Mouse (Mus musculus) hindbrain, embryonic 15.5 days (tissue): Measurements from ENCODE around the gene Scaf4. TPM values are rescaled to one million over a fixed set of nuclear protein-coding genes. Genes with fewer than 3 reads are reported as not detected.

Experiments used
- ATAC-seq: fragments of 200-750 bp; cut with Nextera tagmentation; 2 replicates; pipeline ENCODE4 v1.8.0; 2017; ENCODE audit warnings: low read depth, moderate number of reproducible peaks, moderate TSS enrichment; ENCODE audit not compliant: low FRiP score
- H3K27ac ChIP-seq: fragments of 300-500 bp; sonication (generic); replicated peaks from 2 replicates; pipeline ENCODE4 v1.5.1; 2015; ENCODE audit warnings: mild to moderate bottlenecking, inconsistent platforms
- H3K27me3 ChIP-seq: fragments of 300-500 bp; sonication (generic); 2 replicates; pipeline ENCODE4 v1.6.1; 2015; ENCODE audit warnings: control low read depth, inconsistent platforms
- H3K36me3 ChIP-seq: fragments of 300-500 bp; sonication (generic); 2 replicates; pipeline ENCODE4 v1.6.1; 2015; ENCODE audit warnings: control low read depth, inconsistent platforms
- H3K4me1 ChIP-seq: fragments of 300-500 bp; sonication (generic); replicated peaks from 2 replicates; pipeline ENCODE4 v1.6.1; 2015; ENCODE audit warnings: control low read depth, inconsistent platforms
- H3K4me2 ChIP-seq: fragments of 300-500 bp; sonication (generic); 2 replicates; pipeline ENCODE4 v1.6.1; 2015; ENCODE audit warnings: moderate library complexity, mild to moderate bottlenecking, inconsistent platforms
- H3K4me3 ChIP-seq: fragments of 300-500 bp; sonication (generic); 2 replicates; pipeline ENCODE4 v1.5.1; 2015; ENCODE audit warnings: mild to moderate bottlenecking, inconsistent platforms
- H3K9ac ChIP-seq: fragments of 300-500 bp; sonication (generic); 2 replicates; pipeline ENCODE4 v1.6.1; 2015; ENCODE audit warnings: inconsistent platforms
- H3K9me3 ChIP-seq: fragments of 300-500 bp; sonication (generic); 2 replicates; pipeline ENCODE4 v1.6.1; 2016; ENCODE audit warnings: control low read depth, inconsistent platforms
- WGBS: fragments of 180-500 bp; shearing (Covaris S2); methylation state at CpG from one replicate; pipeline ENCODE4 v1.1.7; 2015; 5-methylcytosine and 5-hydroxymethylcytosine counted together
- polyA plus RNA-seq: library from polyadenylated mRNA; unstranded; fragments of >200 nt; fragmentation: Nextera tagmentation; extraction: Ambion mirVana; gene quantifications from 2 replicates; pipeline ENCODE4 v1.2.1, GENCODE M21; 2015

Scaf4 gene
- polyA plus RNA-seq, result 25.5 and 29.2 TPM in 2 replicates

DNA sequence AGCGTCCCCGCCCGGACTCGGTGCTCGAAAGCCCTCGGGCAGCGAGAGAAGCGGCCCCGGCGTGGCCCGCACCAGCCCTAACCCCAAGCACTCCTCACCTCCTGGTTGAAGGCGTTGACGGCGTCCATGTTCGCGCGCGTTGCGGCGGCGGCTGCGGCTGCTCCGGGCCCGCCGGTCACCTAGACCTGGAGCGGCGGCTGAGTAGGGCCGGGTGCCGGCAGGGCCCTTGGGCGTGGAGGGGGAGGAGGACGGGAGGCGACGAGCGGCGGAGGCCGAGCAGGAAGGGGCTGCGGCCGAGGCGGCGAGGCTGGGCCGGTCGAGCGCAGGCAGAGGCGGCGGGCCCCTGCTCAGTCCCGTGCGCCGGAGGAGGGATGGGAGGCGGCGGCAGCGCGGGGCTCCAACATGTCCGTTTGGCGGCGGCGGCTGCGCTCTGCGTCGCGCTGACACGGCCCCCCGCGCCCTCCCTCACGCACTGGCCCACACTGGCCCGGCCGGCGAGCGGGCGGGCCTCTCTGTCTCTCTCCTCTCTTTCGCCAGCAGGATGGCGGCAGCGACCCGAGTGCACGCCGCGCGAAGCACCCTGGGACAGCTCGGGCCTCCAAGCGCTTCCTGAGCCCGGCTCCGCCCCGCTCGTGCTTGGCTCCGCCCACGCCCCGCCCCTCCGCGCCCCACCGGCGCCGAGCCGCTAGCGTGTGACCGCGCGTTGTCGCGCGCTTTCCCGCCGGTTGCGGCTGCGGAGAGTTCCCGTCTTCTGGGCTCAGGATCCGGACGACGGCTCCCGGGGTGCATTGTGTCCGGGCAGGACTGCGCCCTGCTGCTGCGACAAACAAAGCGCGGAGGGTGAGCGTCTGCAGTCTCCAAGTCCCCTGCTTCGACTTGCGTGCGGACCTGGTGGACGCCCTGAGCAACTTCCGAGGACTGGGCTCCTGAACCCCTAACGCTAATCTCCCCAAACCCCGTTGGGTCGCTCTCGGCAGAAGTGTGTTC is at the start of gene Scaf4:
TSS of gene Scaf4 (minus strand) at position 599 of the 987 bp plus-strand sequence.
- ATAC-seq, result peak; percentile 97
- Histone ChIP-seq H3K27ac (peak within 1 kb of the TSS; percentile 94), H3K9me3 (no peaks in the 10 kb centered on the region), H3K9ac (peak within 1 kb of the TSS; percentile 94), H3K4me1 (peaks cover 46% of the 10 kb centered on the region), H3K4me2 (peak within 1 kb of the TSS; percentile 94), H3K27me3 (no peaks in the 10 kb centered on the region), H3K36me3 (no peaks in the 10 kb centered on the region), H3K4me3 (peak within 1 kb of the TSS; percentile 99)
- WGBS, result under 1% methylated on average over 84 of the region's 123 CpGs

DNA sequence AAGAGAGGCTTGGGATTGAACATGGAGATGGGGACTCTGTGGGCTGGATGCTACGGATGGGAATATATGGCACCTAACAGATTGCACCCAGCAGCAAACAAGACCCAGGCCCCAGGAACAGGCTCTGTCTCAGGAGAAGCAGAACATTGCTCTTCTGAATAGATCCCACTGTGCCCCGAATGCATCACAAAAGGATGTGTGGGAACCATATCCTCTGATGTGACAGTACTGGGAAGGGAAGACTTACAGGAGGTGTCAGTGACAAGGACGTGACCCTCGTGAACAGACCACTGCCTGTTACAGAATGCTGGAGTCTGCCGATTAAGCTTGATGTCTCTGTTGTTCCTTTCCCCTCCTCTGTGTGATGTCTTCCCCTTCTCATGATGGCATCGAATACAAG is 48.2 kb upstream of the Scaf4 start:
- no peak overlapping the region for H3K9ac ChIP-seq
- H3K4me3 ChIP-seq, result no peak overlapping the region
- no peaks in the 10 kb centered on the region for H3K36me3 ChIP-seq
- 65% methylated on average over 6 of the region's 6 CpGs for WGBS
- ATAC-seq, result no peak
- no peaks in the 10 kb centered on the region for H3K9me3 ChIP-seq
- H3K27ac ChIP-seq, result no peak overlapping the region
- H3K4me1 ChIP-seq, result no peaks in the 10 kb centered on the region
- no peaks in the 10 kb centered on the region for H3K27me3 ChIP-seq
- no peak overlapping the region for H3K4me2 ChIP-seq

GRCm38 (mm10) chr16:90330979-90331378 is 46.7 kb upstream of the Scaf4 start:
- Histone ChIP-seq H3K4me1 (no peaks in the 10 kb centered on the region), H3K27ac (no peak overlapping the region), H3K4me2 (no peak overlapping the region), H3K36me3 (no peaks in the 10 kb centered on the region), H3K9me3 (no peaks in the 10 kb centered on the region), H3K27me3 (no peaks in the 10 kb centered on the region), H3K9ac (no peak overlapping the region), H3K4me3 (no peak overlapping the region)
- WGBS, result 96% methylated on average over 6 of the region's 6 CpGs
- ATAC-seq, result no peak

DNA sequence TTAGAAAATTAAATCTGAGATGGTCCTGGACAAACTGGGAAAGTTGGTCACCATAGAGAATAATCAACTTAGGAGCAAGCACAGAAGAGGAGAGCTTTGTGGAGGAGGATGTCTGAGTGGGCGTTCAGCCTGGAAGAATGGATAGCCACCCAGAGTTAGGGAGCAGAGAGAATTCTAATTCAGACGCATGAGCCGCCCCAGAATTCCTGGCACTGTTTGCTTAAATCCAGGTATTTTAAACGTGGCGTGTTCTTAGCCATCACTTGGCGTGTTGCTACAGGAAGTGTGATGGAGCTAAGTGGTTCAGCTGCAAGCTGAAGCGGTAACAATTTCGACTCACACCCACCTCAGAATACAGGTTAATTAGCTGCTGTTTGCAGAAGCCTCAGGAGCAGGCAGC is 45.2 kb upstream of the Scaf4 start:
- no peaks in the 10 kb centered on the region for H3K27me3 ChIP-seq
- ATAC-seq, result no peak
- no peaks in the 10 kb centered on the region for H3K9me3 ChIP-seq
- no peak overlapping the region for H3K27ac ChIP-seq
- no peak overlapping the region for H3K9ac ChIP-seq
- no peaks in the 10 kb centered on the region for H3K4me1 ChIP-seq
- no peaks in the 10 kb centered on the region for H3K36me3 ChIP-seq
- no peak overlapping the region for H3K4me2 ChIP-seq
- H3K4me3 ChIP-seq, result no peak overlapping the region
- WGBS, result 83% methylated on average over 8 of the region's 8 CpGs

GRCm38 (mm10) chr16:90322850-90323528 is 38.7 kb upstream of the Scaf4 start:
- H3K4me1 ChIP-seq, result no peaks in the 10 kb centered on the region
- no peak overlapping the region for H3K9ac ChIP-seq
- no peaks in the 10 kb centered on the region for H3K9me3 ChIP-seq
- H3K4me2 ChIP-seq, result peak overlapping the region; percentile 23; the same call in 1 of the 2 replicates
- H3K4me3 ChIP-seq, result no peak overlapping the region
- no peaks in the 10 kb centered on the region for H3K36me3 ChIP-seq
- WGBS, result 33% methylated on average over 8 of the region's 8 CpGs
- no peaks in the 10 kb centered on the region for H3K27me3 ChIP-seq
- ATAC-seq, result peak; percentile 76
- H3K27ac ChIP-seq, result no peak overlapping the region

DNA sequence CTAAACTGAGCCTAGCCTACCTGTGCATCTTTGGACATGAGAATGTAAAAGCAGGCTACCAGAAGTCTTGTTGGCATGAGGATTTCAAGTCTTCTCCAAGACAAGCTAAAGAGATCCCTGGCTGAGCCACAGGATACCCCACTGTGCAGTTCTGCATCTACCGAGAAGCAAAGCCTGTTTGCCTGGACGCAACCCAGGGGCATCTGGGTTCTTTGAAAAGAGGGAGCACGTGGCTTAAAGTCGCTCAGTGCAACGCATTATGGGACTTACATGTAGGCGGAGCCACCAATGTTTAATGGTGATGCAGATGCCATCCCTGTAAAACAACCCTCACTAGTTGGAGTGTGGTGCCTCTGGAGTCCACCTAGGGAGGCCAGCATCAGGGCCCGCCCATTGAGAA is 35.0 kb upstream of the Scaf4 start:
- Histone ChIP-seq H3K9me3 (no peaks in the 10 kb centered on the region), H3K27me3 (no peaks in the 10 kb centered on the region), H3K36me3 (no peaks in the 10 kb centered on the region), H3K9ac (no peak overlapping the region), H3K4me3 (no peak overlapping the region), H3K27ac (no peak overlapping the region), H3K4me1 (no peaks in the 10 kb centered on the region), H3K4me2 (no peak overlapping the region)
- WGBS, result 80% methylated on average over 7 of the region's 7 CpGs
- ATAC-seq, result no peak

- no peak overlapping the region for H3K4me3 ChIP-seq
- no peaks in the 10 kb centered on the region for H3K9me3 ChIP-seq
- no peak overlapping the region for H3K4me2 ChIP-seq
- no peak for ATAC-seq
- no peak overlapping the region for H3K27ac ChIP-seq
- no peak overlapping the region for H3K9ac ChIP-seq
- no peaks in the 10 kb centered on the region for H3K4me1 ChIP-seq
- WGBS, result 65% methylated on average over 12 of the region's 12 CpGs
- no peaks in the 10 kb centered on the region for H3K27me3 ChIP-seq
- no peaks in the 10 kb centered on the region for H3K36me3 ChIP-seq
These were observed 34.1 kb upstream of the Scaf4 start for GRCm38 (mm10) chr16:90318372-90318926.

DNA sequence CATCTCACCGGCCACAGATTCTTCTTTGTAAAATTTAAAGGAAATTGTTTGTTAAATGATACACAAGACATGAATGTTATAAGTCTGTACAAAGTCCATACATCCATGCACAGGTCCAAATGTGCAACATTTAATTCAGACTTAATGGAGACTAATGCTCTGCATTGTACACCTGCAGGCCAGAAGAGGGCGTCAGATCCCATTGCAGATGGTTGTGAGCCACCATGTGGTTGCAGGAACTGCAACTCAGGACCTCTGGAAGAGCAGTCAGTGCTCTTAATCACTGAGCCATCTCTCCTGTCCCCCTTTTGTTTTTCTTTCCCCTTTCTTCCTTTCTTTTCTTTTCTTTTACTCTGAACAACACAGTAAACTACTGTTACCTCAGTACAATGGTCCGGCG is 33.5 kb upstream of the Scaf4 start:
- no peaks in the 10 kb centered on the region for H3K27me3 ChIP-seq
- no peak overlapping the region for H3K27ac ChIP-seq
- H3K4me2 ChIP-seq, result no peak overlapping the region
- no peak overlapping the region for H3K4me3 ChIP-seq
- H3K9ac ChIP-seq, result no peak overlapping the region
- ATAC-seq, result no peak
- H3K9me3 ChIP-seq, result no peaks in the 10 kb centered on the region
- no peaks in the 10 kb centered on the region for H3K4me1 ChIP-seq
- H3K36me3 ChIP-seq, result no peaks in the 10 kb centered on the region
- 74% methylated on average over 4 of the region's 4 CpGs for WGBS

- H3K9me3 ChIP-seq, result no peaks in the 10 kb centered on the region
- no peaks in the 10 kb centered on the region for H3K36me3 ChIP-seq
- ATAC-seq, result no peak
- H3K9ac ChIP-seq, result no peak overlapping the region
- no peak overlapping the region for H3K4me2 ChIP-seq
- 89% methylated on average over 4 of the region's 4 CpGs for WGBS
- H3K27me3 ChIP-seq, result no peaks in the 10 kb centered on the region
- no peak overlapping the region for H3K4me3 ChIP-seq
- no peaks in the 10 kb centered on the region for H3K4me1 ChIP-seq
- no peak overlapping the region for H3K27ac ChIP-seq
These were observed 31.6 kb upstream of the Scaf4 start for GRCm38 (mm10) chr16:90315881-90316280.

DNA sequence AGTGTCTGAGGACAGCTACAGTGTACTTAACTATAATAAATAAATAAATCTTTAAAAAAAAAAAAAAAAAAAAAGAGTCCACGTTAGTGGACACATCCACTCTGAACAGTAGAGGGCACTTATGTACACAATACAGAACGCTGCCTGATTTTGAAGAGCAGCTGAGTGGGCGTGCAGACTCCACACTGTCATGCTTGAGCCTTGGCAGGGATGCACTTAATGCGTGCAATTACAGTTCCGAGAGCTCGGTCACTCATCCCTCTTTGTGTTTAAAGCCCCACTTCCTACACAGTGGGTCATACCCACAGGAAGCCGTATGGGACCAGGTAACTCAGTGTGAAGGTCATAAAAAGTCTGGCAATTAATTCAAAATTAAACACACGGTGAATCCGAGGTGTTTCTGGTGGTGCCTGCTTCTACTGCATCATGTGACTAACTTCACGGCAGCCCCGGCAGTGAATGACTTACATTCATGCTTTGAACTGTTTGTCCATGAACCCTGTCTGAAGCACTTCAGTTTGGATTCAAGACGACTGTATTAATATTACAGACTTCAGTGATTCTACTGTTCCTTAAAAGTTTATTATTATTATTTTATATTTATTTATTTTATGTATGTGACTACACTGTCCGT is 28.3 kb upstream of the Scaf4 start:
- H3K4me2 ChIP-seq, result no peak overlapping the region
- no peak overlapping the region for H3K9ac ChIP-seq
- H3K27me3 ChIP-seq, result no peaks in the 10 kb centered on the region
- H3K4me3 ChIP-seq, result no peak overlapping the region
- no peaks in the 10 kb centered on the region for H3K9me3 ChIP-seq
- WGBS, result 71% methylated on average over 13 of the region's 13 CpGs
- peak; percentile 68; the same call in 1 of the 2 replicates for ATAC-seq
- no peaks in the 10 kb centered on the region for H3K4me1 ChIP-seq
- no peak overlapping the region for H3K27ac ChIP-seq
- no peaks in the 10 kb centered on the region for H3K36me3 ChIP-seq

DNA sequence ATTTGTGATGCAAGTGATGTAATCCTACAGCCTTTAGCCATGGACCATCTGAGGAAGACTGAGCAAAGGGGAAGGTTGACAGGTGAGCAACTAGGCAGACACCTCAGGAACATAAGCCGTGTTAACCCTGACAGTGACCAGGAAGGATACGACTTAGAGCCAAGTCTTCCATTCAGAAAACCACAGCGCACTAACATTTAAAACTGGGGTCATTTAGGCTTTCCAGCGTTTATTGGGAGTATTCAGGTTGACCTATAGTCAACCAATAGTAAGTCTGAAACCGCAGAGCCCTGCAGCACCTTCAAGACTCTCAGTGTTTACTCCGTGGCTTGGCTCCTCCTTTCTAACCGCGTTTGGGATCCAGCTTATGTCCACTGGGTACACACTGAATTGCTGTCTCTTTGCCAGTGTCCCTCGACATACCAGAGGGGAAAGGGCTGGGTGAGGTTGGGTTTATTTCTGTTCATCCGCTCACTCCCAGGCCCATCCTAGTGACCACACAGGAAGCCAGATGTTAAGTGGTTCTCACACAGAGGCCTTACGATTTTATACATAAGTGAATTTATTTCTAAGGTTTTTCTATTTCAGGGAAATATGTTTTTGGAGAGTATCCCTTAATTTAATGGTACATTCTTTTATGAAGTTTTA is 26.3 kb upstream of the Scaf4 start:
- H3K36me3 ChIP-seq, result no peaks in the 10 kb centered on the region
- H3K27me3 ChIP-seq, result no peaks in the 10 kb centered on the region
- H3K9me3 ChIP-seq, result no peaks in the 10 kb centered on the region
- H3K4me2 ChIP-seq, result no peak overlapping the region
- no peak for ATAC-seq
- H3K27ac ChIP-seq, result no peak overlapping the region
- no peak overlapping the region for H3K9ac ChIP-seq
- H3K4me1 ChIP-seq, result no peaks in the 10 kb centered on the region
- 82% methylated on average over 11 of the region's 11 CpGs for WGBS
- H3K4me3 ChIP-seq, result no peak overlapping the region
